Mouse (Mus musculus): Measurements from ENCODE around the gene Etv6.
"Not testable (repeated sequence)": the region's sequence is repeated elsewhere in the genome, so short reads cannot be mapped to it uniquely, and the experiment has no call there.

Etv6 gene

DNA sequence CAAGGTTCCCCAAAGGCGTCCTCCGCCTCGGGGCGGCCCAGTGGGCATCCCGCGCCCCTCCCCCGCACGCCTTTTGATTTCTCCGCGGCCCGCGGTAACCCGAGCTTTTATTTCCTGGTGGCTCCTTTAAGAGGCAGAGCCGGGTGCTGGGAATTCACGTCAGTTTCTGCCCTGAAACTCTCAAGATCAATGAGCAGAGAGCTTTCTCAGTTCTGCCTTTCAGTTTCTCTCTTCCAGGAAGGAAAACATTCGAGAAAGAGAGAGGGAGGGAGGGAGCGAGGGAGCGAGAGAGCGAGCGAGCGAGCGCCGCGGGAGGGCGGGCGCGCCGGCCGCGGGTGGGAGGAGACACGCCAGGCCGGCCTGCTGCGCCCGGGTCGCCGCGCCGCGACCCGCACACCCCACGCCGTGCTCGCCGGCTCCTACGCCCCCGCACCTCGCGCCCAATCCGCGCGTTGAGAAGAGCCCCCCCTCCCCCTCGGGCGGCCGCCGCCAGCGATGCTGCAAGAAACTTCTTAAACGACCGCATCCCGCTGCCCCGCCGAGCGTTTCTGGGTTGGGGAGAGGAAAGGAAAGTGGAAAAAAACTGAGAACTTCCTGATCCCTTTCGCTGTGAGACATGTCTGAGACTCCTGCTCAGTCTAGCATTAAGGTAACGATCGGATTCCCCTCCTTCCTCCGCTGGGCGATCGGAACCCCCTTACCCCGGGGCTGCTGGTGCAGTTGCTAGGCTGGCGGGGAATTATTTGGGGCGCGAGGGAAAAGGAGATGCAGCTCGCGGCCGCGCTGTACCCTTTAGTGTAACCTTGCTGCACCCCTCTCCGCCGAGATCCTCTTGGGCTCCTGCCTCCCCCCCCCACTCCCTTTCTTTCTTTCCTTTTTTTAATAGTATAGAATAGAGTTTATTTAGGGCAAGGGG lies at the start of gene Etv6:
TSS of gene Etv6 (plus strand) at position 211 of the 916 bp plus-strand sequence.
- peak; percentile 88 for DNase-seq (ENCODE audit: low read depth, low spot score)

GRCm38 (mm10) chr6:133986161-133986560 lies 49.3 kb upstream of the Etv6 start:
- peak; percentile 21 for DNase-seq (ENCODE audit: low read depth, low spot score)

DNA sequence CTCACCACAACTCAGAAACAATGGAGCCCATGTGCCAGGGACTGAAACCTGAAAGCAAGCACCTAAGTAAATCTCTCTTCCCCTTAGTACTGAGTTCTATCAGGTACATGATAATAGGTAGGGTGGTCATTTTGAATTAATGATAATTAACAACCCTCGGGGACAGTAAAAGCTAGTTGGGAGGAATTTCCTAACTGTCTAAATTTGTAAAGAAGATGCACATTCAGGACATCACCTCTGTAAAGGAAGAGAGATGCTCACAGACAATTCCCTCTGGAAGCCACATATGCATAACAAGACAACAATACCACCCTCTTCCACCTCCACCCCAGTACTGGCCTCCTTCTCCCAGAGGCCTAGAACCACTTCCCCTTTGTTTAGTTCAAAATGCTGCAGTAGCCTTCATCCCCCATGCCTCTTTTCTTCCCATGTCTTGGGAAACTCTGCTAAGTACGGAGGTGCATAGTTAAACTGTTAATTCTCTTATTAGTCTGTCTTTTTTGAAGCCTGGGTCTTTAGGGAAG lies 48.4 kb upstream of the Etv6 start:
- no peak for DNase-seq (ENCODE audit: low read depth, low spot score)

GRCm38 (mm10) chr6:133988011-133988410 lies 47.5 kb upstream of the Etv6 start:
- DNase-seq (ENCODE audit: low read depth, low spot score) = no peak

- DNase-seq (ENCODE audit: low read depth, low spot score) = no peak
Observed at GRCm38 (mm10) chr6:133997461-133997860, 38.0 kb upstream of the Etv6 start.

DNA sequence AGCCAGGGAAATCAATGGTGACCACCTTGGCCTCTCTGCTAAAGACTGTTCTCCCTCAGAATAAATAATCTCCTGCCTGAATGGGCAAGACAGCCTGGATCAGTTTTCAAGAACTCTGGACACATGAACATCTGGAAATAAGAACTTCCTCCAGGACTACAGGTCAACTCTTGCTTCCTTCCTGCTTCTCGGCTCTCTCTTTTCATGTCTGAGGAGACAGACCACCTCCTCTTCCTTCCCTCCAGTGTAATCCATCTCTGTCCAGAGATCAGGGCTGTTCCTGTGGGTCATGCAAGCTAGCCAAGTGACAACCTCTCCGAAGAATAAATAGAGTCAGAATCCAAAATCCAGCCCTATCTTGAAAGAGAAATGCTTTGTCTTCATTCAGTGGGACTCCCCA lies 37.6 kb upstream of the Etv6 start:
- no peak for DNase-seq (ENCODE audit: low read depth, low spot score)

GRCm38 (mm10) chr6:134014488-134015110 lies 20.9 kb upstream of the Etv6 start:
- not testable (repeated sequence) for DNase-seq (ENCODE audit: low read depth, low spot score)

- no peak for DNase-seq (ENCODE audit: low read depth, low spot score)
Observed at GRCm38 (mm10) chr6:134018807-134019206, 16.7 kb upstream of the Etv6 start.

GRCm38 (mm10) chr6:134020821-134021220 lies 14.7 kb upstream of the Etv6 start:
- no peak for DNase-seq (ENCODE audit: low read depth, low spot score)

- no peak for DNase-seq (ENCODE audit: low read depth, low spot score)
Observed at GRCm38 (mm10) chr6:134026264-134026663, 9.2 kb upstream of the Etv6 start.

DNA sequence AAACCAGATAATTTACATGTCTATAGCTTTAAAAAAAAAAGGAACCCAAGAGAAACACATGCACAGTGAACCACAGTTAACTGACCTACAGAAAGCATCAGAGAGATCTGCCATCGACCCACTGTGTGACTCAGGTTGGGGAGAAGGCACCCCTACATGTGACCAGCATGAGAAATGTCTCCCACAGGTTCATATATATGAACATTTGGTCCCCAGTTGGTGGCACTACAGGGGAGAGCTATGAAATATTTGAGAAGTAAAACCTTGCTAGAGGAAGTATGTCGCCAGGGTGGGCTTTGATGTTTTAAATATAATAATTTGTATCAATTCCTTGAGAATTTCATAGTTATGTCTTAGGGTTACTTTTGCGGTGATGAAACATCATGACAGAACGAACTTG lies 8.5 kb upstream of the Etv6 start:
- DNase-seq (ENCODE audit: low read depth, low spot score) = no peak

- DNase-seq (ENCODE audit: low read depth, low spot score) = no peak
Observed at GRCm38 (mm10) chr6:134032451-134032850, 3.0 kb upstream of the Etv6 start.

- DNase-seq (ENCODE audit: low read depth, low spot score) = no peak
Observed at GRCm38 (mm10) chr6:134034436-134034835, 1.1 kb upstream of the Etv6 start.

- DNase-seq (ENCODE audit: low read depth, low spot score) = peak; percentile 84
Observed at GRCm38 (mm10) chr6:134034904-134035489, 503 bp upstream of the Etv6 start.

GRCm38 (mm10) chr6:134036491-134036911 lies 1.0 kb downstream of the Etv6 start:
- peak; percentile 65 for DNase-seq (ENCODE audit: low read depth, low spot score)

- peak; percentile 51 for DNase-seq (ENCODE audit: low read depth, low spot score)
Observed at GRCm38 (mm10) chr6:134036951-134037431, 1.5 kb downstream of the Etv6 start.

GRCm38 (mm10) chr6:134037960-134038359 lies 2.5 kb downstream of the Etv6 start:
- DNase-seq (ENCODE audit: low read depth, low spot score) = no peak

DNA sequence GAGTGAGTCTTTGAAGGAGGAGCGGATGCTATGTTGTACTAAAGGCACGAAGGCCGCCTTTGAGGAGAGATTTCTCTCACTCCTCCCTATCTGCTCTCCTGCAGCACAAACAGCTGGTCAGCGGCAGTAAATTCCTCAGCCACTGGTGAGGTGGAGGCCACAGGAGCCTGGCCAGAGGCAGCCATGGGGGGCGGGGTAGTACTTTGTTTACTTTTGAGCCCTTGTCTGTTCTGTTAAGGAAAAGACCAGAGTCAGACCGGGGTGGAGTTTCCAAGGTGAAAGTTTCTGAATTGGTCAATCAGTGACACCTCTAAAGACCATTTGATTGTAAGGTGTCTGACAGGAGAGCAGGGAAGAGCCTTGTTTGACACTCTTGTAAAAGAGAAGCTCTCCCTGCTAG lies 3.4 kb downstream of the Etv6 start:
- no peak for DNase-seq (ENCODE audit: low read depth, low spot score)

DNA sequence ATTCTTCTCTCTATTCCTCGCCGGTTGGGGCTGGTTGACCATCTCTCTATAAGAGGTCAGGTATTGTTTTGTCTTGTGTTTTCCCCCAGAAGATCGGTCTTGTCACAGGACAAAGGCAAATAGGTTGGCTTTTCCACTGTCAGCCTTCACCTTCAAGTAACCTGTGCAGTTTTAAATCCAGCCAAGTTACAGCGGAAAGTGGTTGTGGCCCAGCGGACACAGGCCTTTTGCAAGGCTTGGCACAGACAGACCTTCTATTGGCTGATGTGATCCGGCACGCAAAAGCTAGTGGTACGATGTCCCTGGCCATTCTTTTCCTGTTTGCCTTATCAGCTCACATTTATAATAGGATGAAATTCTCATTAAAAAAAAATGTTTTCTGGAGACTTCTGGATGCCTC lies 3.9 kb downstream of the Etv6 start:
- DNase-seq (ENCODE audit: low read depth, low spot score) = no peak

GRCm38 (mm10) chr6:134040312-134040711 lies 4.8 kb downstream of the Etv6 start:
- no peak for DNase-seq (ENCODE audit: low read depth, low spot score)

- no peak for DNase-seq (ENCODE audit: low read depth, low spot score)
Observed at GRCm38 (mm10) chr6:134041286-134041685, 5.8 kb downstream of the Etv6 start.

- DNase-seq (ENCODE audit: low read depth, low spot score) = no peak
Observed at GRCm38 (mm10) chr6:134041916-134042315, 6.4 kb downstream of the Etv6 start.
